ENCODE assay signal across 8 mouse cellular contexts in genomic region chr13:93852419-93853138, GRCm38 (mm10).
DNase-seq lines count a peak whose midpoint lies in the region; ATAC-seq lines count a peak whose summit lies in the region.

No protein-coding gene starts in this region.

- no peaks in the 10 kb centered on the region for H3K36me3 ChIP-seq in kidney, embryonic 15.5 days

- peak overlapping the region; percentile 72 for H3K27ac ChIP-seq in kidney, embryonic 15.5 days

- 39% methylated on average over 14 of the region's 14 CpGs for WGBS in kidney, embryonic 15.5 days

- no peak overlapping the region for H3K4me3 ChIP-seq in kidney, embryonic 15.5 days (replicated peaks)

- H3K4me1 ChIP-seq in kidney, embryonic 15.5 days = peaks cover 68% of the 10 kb centered on the region

- ATAC-seq in kidney, embryonic 15.5 days (replicated peaks; ENCODE audit: low FRiP score) = peak; percentile 63; the same call in 1 of the 2 replicates

- no peaks in the 10 kb centered on the region for H3K27me3 ChIP-seq in kidney, embryonic 15.5 days

- DNase-seq in adrenal gland, postnatal 10 days = peak; percentile 49
- DNase-seq in adrenal gland, postnatal 25 days = no peak
- peak; percentile 6 for DNase-seq in thymus, postnatal 0 days (ENCODE audit: low spot score)
- no peak for DNase-seq in thymus, postnatal 10 days (ENCODE audit: low spot score in 2 of 2)
- DNase-seq in skeletal muscle tissue, adult 2 months (ENCODE audit: low read depth, low spot score) = peak; percentile 68
- no peak for DNase-seq in layer of hippocampus, adult 9-11 months
- DNase-seq in urinary bladder, adult 2 months (ENCODE audit: low spot score) = no peak

- no peak overlapping the region for H3K9ac ChIP-seq in kidney, embryonic 15.5 days

- H3K4me2 ChIP-seq in kidney, embryonic 15.5 days = no peak overlapping the region; the same call in 1 of the 2 replicates

- no peaks in the 10 kb centered on the region for H3K9me3 ChIP-seq in kidney, embryonic 15.5 days (replicated peaks)

Comparison
In these comparisons a context has a peak if more than half of its experiments do, and no peak if none do; other contexts are left out.
1. DNase-seq: peak in adrenal gland, postnatal 10 days (single experiment), thymus, postnatal 0 days (single experiment) and skeletal muscle tissue, adult 2 months (single experiment); none in adrenal gland, postnatal 25 days (single experiment), thymus, postnatal 10 days (0 of 2), layer of hippocampus, adult 9-11 months (single experiment) and urinary bladder, adult 2 months (single experiment).